Mouse (Mus musculus): ENCODE measurements around the gene Sncg. TPM values are rescaled to one million over a fixed set of nuclear protein-coding genes. Genes with fewer than 3 reads are reported as not detected.

The Sncg gene
- polyA plus RNA-seq, 1 experiment from 2014 or later = 136 TPM

GRCm38 (mm10) chr14:34393295-34393694, 18.7 kb upstream of the Sncg start:
- Histone ChIP-seq H3K4me1 (no peaks in the 10 kb centered on the region), H3K27me3 (no peaks in the 10 kb centered on the region), H3K4me2 (replicated peaks) (no peak overlapping the region), H3K4me3 (no peak overlapping the region), H3K27ac (no peak overlapping the region), H3K9ac (no peak overlapping the region), H3K9me3 (replicated peaks) (no peaks in the 10 kb centered on the region), H3K36me3 (peaks cover 5% of the 10 kb centered on the region; the same call in 1 of the 2 replicates)
- ATAC-seq (ENCODE audit: low FRiP score) = no peak
- 56% methylated on average over 4 of the region's 4 CpGs for WGBS

DNA sequence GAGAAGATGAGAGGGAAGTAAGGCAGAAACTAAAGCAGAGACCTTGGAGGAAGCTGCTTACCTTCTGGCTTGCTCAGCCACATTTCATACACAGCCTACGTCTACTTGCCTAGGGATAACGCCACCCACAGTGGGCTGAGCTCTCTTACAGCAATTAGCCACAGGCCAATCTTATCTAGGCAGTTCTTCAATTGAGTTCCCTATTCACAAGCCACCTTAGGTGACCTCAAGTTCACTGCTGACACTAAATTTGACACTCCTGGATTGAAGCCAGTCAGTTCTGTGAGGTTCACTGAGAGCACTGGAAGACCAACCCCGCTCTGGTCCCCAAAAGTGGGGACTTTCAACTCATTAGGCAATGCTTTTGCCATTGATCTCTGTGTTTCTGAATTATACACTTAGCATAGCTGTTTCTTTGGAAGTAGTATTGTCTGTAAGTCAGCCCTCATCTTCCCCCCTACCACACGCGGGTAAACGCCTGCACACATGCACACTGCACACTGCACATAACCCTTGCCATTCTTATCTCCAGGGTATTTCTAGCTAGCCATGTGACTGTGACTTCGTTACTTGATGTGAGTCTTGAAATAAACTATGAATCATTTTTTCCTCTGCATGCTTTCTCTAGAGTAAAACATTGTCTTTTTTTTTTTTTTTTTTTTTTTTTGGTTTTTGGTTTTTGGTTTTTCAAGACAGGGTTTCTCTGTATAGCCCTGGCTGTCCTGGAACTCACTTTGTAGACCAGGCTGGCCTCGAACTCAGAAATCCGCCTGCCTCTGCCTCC, 8.5 kb upstream of the Sncg start:
- Histone ChIP-seq H3K9ac (no peak overlapping the region), H3K4me3 (no peak overlapping the region), H3K36me3 (no peaks in the 10 kb centered on the region), H3K4me2 (replicated peaks) (no peak overlapping the region), H3K4me1 (peaks cover 11% of the 10 kb centered on the region), H3K9me3 (replicated peaks) (no peaks in the 10 kb centered on the region), H3K27ac (no peak overlapping the region), H3K27me3 (no peaks in the 10 kb centered on the region)
- ATAC-seq (ENCODE audit: low FRiP score) = no peak
- 94% methylated on average over 9 of the region's 9 CpGs for WGBS

DNA sequence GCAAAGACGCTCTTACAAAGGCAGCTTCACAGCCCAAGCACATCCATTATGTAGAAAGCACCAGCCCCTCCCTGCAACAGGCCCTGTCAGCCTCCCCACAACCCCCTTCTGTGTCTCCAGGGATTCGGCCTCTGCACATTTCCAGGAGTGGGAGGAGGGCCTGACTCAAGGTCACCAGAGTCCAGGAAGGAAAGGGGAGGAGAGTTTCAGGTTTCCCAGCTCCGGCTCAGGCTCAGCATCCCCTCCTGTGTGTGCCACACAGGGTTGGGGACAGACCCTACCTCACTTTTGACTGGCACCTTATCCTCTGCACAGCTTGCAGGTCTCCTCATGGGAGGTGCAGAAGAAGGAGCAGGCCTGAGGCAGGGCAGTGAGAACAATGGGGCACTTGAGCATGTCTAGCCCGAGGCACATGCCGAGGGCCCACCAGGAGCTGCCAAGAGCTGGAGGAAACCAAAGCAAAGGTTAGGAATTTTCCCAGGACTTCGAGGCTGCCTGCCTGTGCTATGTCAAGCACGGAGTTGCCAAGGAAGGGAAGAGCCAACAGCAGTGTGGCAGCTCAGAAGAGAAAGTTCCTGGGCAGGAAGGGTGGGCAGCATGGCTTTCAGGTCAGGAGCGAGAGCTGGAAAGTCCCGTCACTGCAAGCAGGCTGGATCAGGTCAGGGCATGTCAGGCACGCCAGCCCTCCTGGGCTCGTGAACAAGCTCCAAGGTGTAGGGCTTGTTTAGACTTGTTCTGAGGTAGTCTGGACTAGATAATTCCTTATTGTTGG, 4.2 kb upstream of the Sncg start:
- Histone ChIP-seq H3K9ac (0 out of 2 replicates have a peak overlapping the region, but pooled peaks have one; percentile 24), H3K27ac (peak overlapping the region; percentile 76), H3K9me3 (replicated peaks) (no peaks in the 10 kb centered on the region), H3K27me3 (no peaks in the 10 kb centered on the region), H3K4me1 (peaks cover 21% of the 10 kb centered on the region), H3K4me3 (no peak overlapping the region), H3K36me3 (no peaks in the 10 kb centered on the region), H3K4me2 (replicated peaks) (no peak overlapping the region)
- peak; percentile 46; the same call in 1 of the 2 replicates for ATAC-seq (ENCODE audit: low FRiP score)
- 28% methylated on average over 11 of the region's 11 CpGs for whole genome bisulfite sequencing

DNA sequence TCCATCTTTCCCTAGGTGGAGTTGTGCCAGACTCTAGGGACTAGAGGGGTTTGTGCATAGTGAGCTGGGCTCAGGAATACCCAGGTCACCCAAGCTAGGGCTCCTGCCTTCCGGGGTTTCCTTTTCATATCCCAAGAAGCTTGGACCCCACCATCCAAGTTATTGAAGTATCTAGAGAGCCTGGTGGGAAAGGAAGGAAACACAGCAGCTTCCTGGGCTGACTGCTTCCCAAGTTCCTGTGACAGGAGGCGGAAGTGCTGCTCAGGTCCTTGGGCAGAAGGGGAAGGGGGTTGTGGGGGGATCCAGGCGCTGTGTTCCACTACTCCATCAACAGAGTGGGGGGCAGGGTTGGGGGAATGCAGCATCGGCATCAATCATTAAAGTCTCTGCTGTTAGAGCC, 2.5 kb upstream of the Sncg start:
- Histone ChIP-seq H3K27ac (no peak overlapping the region), H3K4me2 (replicated peaks) (no peak overlapping the region), H3K9me3 (replicated peaks) (no peaks in the 10 kb centered on the region), H3K4me3 (no peak overlapping the region), H3K36me3 (no peaks in the 10 kb centered on the region), H3K27me3 (no peaks in the 10 kb centered on the region), H3K4me1 (peaks cover 21% of the 10 kb centered on the region), H3K9ac (no peak overlapping the region)
- WGBS = 75% methylated on average over 4 of the region's 4 CpGs
- ATAC-seq (ENCODE audit: low FRiP score) = no peak

- H3K9ac ChIP-seq = no peak overlapping the region
- H3K27me3 ChIP-seq = no peaks in the 10 kb centered on the region
- H3K4me3 ChIP-seq = no peak overlapping the region
- peaks cover 21% of the 10 kb centered on the region for H3K4me1 ChIP-seq
- WGBS = 84% methylated on average over 5 of the region's 5 CpGs
- H3K36me3 ChIP-seq = no peaks in the 10 kb centered on the region
- ATAC-seq (ENCODE audit: low FRiP score) = no peak
- H3K4me2 ChIP-seq (replicated peaks) = no peak overlapping the region
- H3K9me3 ChIP-seq (replicated peaks) = no peaks in the 10 kb centered on the region
- H3K27ac ChIP-seq = no peak overlapping the region
Observed at GRCm38 (mm10) chr14:34375941-34376340, 1.4 kb upstream of the Sncg start.

DNA sequence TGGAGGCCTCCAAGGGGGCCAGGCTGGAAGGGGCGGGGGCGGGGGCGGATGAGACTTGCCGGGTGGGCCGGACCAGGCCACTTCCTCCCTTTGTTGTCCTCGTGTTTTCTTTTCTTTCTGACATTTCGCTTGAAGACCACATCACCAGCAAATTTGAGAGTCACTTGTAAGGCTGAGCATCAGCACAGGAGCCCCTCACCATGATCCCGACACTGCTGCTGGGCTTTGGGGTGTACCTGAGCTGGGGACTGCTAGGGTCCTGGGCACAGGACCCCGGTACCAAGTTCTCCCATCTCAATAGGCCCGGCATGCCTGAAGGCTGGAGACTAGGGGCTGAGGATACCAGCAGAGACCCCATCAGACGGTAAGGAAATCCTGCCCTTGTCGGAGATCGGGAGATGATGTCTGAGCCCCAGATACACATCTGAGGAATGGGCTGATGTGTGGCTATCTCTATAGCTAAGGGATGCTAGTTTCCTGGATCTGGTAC, 871 bp upstream of the Sncg start, which contains the start of gene Mmrn2:
Gene Mmrn2 (plus strand): TSS at position 51 of the 490 bp plus-strand sequence.
- WGBS = 73% methylated on average over 13 of the region's 13 CpGs
- Histone ChIP-seq H3K36me3 (no peaks in the 10 kb centered on the region), H3K9ac (0 out of 2 replicates have a peak within 1 kb of the TSS, but pooled peaks have one; percentile 10), H3K27ac (peak within 1 kb of the TSS; percentile 66), H3K27me3 (no peaks in the 10 kb centered on the region), H3K4me2 (replicated peaks) (peak within 1 kb of the TSS; percentile 21; the same call in 1 of the 2 replicates), H3K4me1 (peaks cover 21% of the 10 kb centered on the region), H3K9me3 (replicated peaks) (no peaks in the 10 kb centered on the region), H3K4me3 (peak within 1 kb of the TSS; percentile 13)
- ATAC-seq (ENCODE audit: low FRiP score) = no peak

GRCm38 (mm10) chr14:34373581-34373980, 1.0 kb downstream of the Sncg start:
- WGBS = 82% methylated on average over 6 of the region's 6 CpGs
- Histone ChIP-seq H3K9ac (no peak overlapping the region), H3K36me3 (no peaks in the 10 kb centered on the region), H3K27me3 (no peaks in the 10 kb centered on the region), H3K4me1 (peaks cover 15% of the 10 kb centered on the region), H3K4me2 (replicated peaks) (peak overlapping the region; percentile 21), H3K27ac (peak overlapping the region; percentile 66; the same call in 1 of the 2 replicates), H3K9me3 (replicated peaks) (no peaks in the 10 kb centered on the region), H3K4me3 (peak overlapping the region; percentile 13; the same call in 1 of the 2 replicates)
- no peak for ATAC-seq (ENCODE audit: low FRiP score)

DNA sequence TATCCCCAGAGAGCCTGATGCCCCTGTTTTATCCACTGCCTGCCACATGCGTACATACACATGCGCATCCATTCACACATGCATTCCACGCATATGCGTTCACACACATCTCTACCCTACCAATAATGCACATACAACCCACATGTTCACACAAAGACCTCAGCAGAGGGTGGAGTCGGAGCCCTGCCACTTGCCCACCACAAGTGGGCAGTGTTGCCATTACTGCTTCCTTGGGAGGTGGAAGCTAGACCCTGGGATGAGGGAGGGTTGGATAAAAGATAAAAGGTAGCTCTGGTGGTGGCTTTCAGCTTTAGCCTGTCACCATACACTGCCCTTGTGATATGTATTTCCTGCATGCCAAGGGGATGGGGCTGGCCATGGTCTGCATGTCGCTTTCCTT, 1.9 kb downstream of the Sncg start:
- no peaks in the 10 kb centered on the region for H3K36me3 ChIP-seq
- H3K4me2 ChIP-seq (replicated peaks) = peak overlapping the region; percentile 12; the same call in 1 of the 2 replicates
- H3K4me3 ChIP-seq = no peak overlapping the region
- WGBS = 79% methylated on average over 6 of the region's 6 CpGs
- no peaks in the 10 kb centered on the region for H3K9me3 ChIP-seq (replicated peaks)
- no peak overlapping the region for H3K9ac ChIP-seq
- H3K27me3 ChIP-seq = no peaks in the 10 kb centered on the region
- H3K4me1 ChIP-seq = peaks cover 8% of the 10 kb centered on the region
- no peak for ATAC-seq (ENCODE audit: low FRiP score)
- no peak overlapping the region for H3K27ac ChIP-seq

GRCm38 (mm10) chr14:34371763-34372162, 2.8 kb downstream of the Sncg start:
- 75% methylated on average over 2 of the region's 2 CpGs for WGBS
- Histone ChIP-seq H3K27ac (no peak overlapping the region), H3K4me2 (replicated peaks) (peak overlapping the region; percentile 12; the same call in 1 of the 2 replicates), H3K4me3 (no peak overlapping the region), H3K36me3 (no peaks in the 10 kb centered on the region), H3K9ac (no peak overlapping the region), H3K4me1 (peaks cover 8% of the 10 kb centered on the region), H3K9me3 (replicated peaks) (no peaks in the 10 kb centered on the region), H3K27me3 (no peaks in the 10 kb centered on the region)
- ATAC-seq (ENCODE audit: low FRiP score) = no peak

DNA sequence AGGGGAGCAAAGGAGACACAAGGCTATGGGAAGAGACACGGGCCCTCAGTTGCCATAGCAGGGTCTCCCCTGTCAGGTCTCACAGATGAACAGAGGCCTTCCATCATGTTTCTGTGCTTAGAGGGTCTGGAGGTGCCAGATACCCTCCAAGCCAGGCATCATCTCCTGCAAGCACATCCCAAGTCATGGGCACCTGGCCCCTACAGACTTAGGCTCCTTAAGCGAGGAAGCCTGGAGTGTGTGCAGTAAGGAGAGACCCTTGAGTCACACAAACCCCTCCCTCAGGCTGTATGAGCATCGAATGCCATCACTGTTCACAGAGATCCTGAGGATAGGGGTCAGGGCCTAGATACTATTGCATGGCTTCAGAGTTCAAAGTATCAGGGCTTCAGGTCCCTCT, 3.7 kb downstream of the Sncg start:
- Histone ChIP-seq H3K9ac (no peak overlapping the region), H3K4me2 (replicated peaks) (no peak overlapping the region), H3K27ac (no peak overlapping the region), H3K9me3 (replicated peaks) (no peaks in the 10 kb centered on the region), H3K36me3 (no peaks in the 10 kb centered on the region), H3K27me3 (no peaks in the 10 kb centered on the region), H3K4me1 (peaks cover 8% of the 10 kb centered on the region), H3K4me3 (no peak overlapping the region)
- ATAC-seq (ENCODE audit: low FRiP score) = no peak
- 89% methylated on average over 3 of the region's 3 CpGs for WGBS

- Histone ChIP-seq H3K27ac (no peak overlapping the region), H3K27me3 (no peaks in the 10 kb centered on the region; the same call in 1 of the 2 replicates), H3K9me3 (replicated peaks) (no peaks in the 10 kb centered on the region), H3K4me2 (replicated peaks) (no peak overlapping the region), H3K36me3 (no peaks in the 10 kb centered on the region), H3K4me3 (no peak overlapping the region), H3K9ac (no peak overlapping the region), H3K4me1 (peaks cover 8% of the 10 kb centered on the region)
- ATAC-seq (ENCODE audit: low FRiP score) = no peak
- 54% methylated on average over 3 of the region's 3 CpGs for WGBS
Observed at GRCm38 (mm10) chr14:34370203-34370602, 4.4 kb downstream of the Sncg start.

- 92% methylated on average over 2 of the region's 2 CpGs for WGBS
- Histone ChIP-seq H3K9ac (no peak overlapping the region), H3K4me3 (no peak overlapping the region), H3K4me1 (peaks cover 8% of the 10 kb centered on the region; the same call in 1 of the 2 replicates), H3K36me3 (no peaks in the 10 kb centered on the region), H3K4me2 (replicated peaks) (no peak overlapping the region), H3K9me3 (replicated peaks) (no peaks in the 10 kb centered on the region), H3K27ac (no peak overlapping the region), H3K27me3 (peaks cover 4% of the 10 kb centered on the region; the same call in 1 of the 2 replicates)
- no peak for ATAC-seq (ENCODE audit: low FRiP score)
Observed at GRCm38 (mm10) chr14:34365147-34365507, 9.5 kb downstream of the Sncg start.

All from hindbrain, embryonic 12.5 days (tissue).